Mouse (Mus musculus): ENCODE measurements around the gene Gm45837.

- TF ChIP-seq CTCF (conservative IDR thresholded peaks at IDR 0.05; ENCODE audit: low read length): no peak
- TF ChIP-seq POU5F1 (IDR thresholded peaks at IDR 0.05; ENCODE audit: borderline replicate concordance, low read length): no peak
These were observed 138.6 kb downstream of the Gm45837 start for GRCm38 (mm10) chr7:101549266-101549665.

Data from E14TG2a.4 (cell line).